Mouse (Mus musculus): ENCODE measurements at regions not wholly inside any gene's neighbourhood (a gene's known extent, or its start where the extent isn't known, plus 50 kb on each side); places are given as distances from the start of the nearest gene placed in this dataset.

DNA sequence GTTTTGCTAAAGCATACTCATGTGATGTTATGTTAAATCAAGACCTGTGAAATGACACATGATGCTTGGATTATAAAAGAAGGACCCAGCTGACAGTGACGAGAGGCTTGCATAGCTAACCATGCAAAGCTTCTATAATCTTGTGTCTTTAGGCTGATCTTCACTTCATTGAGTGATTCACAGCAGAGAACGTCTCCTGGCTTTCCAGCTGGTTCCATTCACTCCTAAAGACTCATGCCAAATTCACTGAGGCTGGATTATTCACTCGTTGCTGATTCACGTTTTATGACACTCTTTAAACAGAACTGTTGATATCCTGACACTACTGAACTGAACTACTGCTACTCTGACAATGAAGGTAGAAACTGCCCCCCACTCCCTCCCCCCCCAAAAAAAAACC lies 1642.4 kb upstream of the Slc39a10 start:
- peak in 1 of 2 experiments; percentile 3 for DNase-seq (ENCODE audit: low spot score in 2 of 2)

DNA sequence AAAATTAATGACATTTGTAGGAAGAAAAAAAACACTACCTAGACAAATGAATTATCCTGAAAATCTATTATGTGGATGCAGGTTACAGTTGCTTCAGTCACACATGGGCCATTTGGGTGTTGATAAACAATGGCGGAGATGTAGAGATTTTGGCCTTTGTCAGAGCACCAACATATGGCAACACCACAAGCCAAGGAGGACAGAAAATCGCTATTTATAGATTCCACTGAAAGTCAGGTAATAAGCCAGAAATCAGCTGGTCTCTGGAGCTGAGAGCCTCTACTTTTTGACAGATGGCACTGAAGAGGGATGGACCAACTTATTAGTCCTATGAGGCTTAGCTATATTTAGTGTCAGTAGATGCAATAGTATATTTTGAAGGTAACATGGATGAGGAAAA lies 1640.7 kb upstream of the Slc39a10 start:
- no peak for DNase-seq (ENCODE audit: low spot score in 2 of 2)

DNA sequence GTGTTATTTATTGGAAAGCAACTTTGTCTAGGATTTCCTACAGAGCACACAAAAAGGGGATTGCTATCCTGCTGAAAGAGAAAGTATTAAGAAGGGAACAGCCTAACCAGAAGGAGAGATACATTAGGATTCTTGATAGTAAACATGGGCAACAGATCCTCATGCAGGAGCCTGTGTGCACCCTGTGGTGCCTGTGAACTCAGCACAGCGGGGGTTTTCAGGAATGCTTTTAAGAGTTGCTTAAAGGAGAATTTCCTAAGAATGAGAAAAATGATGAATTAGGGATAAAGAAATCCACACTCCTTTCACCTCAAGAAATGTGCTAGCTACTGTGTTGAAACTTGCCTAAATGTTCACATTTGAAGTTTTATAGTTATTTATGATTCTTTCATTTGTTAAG lies 1596.1 kb upstream of the Slc39a10 start:
- DNase-seq (ENCODE audit: low spot score in 2 of 2), result no peak

DNA sequence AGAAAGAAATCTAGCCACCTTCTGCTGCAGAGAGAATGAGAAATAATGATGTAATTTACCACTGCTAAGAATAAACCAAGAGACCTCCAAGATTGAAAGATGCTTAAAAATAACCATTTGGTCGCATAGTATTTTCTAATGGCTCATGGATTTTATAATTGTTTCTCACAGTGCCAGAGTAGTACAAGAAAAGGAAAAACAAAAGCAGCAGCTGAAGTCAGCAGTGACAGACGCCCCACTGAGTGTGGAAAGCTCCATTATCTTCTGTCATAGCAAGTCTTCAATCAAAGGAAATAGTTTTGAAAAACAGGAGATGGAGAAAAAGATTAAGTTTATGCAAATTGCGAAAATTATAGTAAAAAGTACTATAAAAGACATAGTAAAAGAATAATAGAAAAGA lies 1567.3 kb upstream of the Slc39a10 start:
- no peak for DNase-seq (ENCODE audit: low spot score in 2 of 2)

All from layer of hippocampus, adult 8-10 months (tissue).